Mouse (Mus musculus): ENCODE data around the gene Pou2f2. TPM values are rescaled to one million over a fixed set of nuclear protein-coding genes. Genes with fewer than 3 reads are reported as not detected.

The Pou2f2 gene
- total RNA-seq, 2 experiments from 2014 or later: 0.19 to 0.50 TPM

- DNase-seq: no peak
- intact Hi-C loops (cut with DNase I): no loop called here
Observed at GRCm38 (mm10) chr7:25110336-25110735, 69.2 kb downstream of the Pou2f2 start.

- DNase-seq: no peak
- intact Hi-C loops (cut with DNase I): loop anchor here (10.0 kb wide), 1 partner anchor 225 kb away; no protein-coding TSS in a partner anchor
Observed at GRCm38 (mm10) chr7:25109355-25109754, 70.2 kb downstream of the Pou2f2 start.

- intact Hi-C loops (cut with DNase I): loop anchor here (10.0 kb wide), 1 partner anchor 228 kb away; no protein-coding TSS in a partner anchor
Observed at GRCm38 (mm10) chr7:25106790-25107502, 72.6 kb downstream of the Pou2f2 start.

GRCm38 (mm10) chr7:25105411-25106160, 73.9 kb downstream of the Pou2f2 start:
- DNase-seq: peak; percentile 74 to 86
- intact Hi-C loops (cut with DNase I): loop anchor here (2.0 to 10.0 kb wide), 2 partner anchors 81 to 229 kb away; no protein-coding TSS in a partner anchor

More at GRCm38 (mm10) chr7:25106790-25107502, 72.6 kb downstream of the Pou2f2 start:
- DNase-seq: no peak

- no peak for DNase-seq
- intact Hi-C loops (cut with DNase I): no loop called here
Observed at GRCm38 (mm10) chr7:25099581-25099980, 79.9 kb downstream of the Pou2f2 start.

- no peak for DNase-seq
- intact Hi-C loops (cut with DNase I): no loop called here
Observed at GRCm38 (mm10) chr7:25098169-25098568, 81.4 kb downstream of the Pou2f2 start.

- DNase-seq: no peak
- intact Hi-C loops (cut with DNase I): no loop called here
Observed at GRCm38 (mm10) chr7:25089875-25090274, 89.7 kb downstream of the Pou2f2 start.

- no peak for DNase-seq
- intact Hi-C loops (cut with DNase I): no loop called here
Observed at GRCm38 (mm10) chr7:25088968-25089367, 90.6 kb downstream of the Pou2f2 start.

GRCm38 (mm10) chr7:25088531-25088930, 91.0 kb downstream of the Pou2f2 start:
- DNase-seq: no peak
- intact Hi-C loops (cut with DNase I): no loop called here

- intact Hi-C loops (cut with DNase I): no loop called here
- DNase-seq: no peak
Observed at GRCm38 (mm10) chr7:25087972-25088371, 91.6 kb downstream of the Pou2f2 start.

GRCm38 (mm10) chr7:25087256-25087912, 92.1 kb downstream of the Pou2f2 start:
- DNase-seq: no peak
- intact Hi-C loops (cut with DNase I): no loop called here

GRCm38 (mm10) chr7:25086656-25087055, 92.9 kb downstream of the Pou2f2 start:
- intact Hi-C loops (cut with DNase I): no loop called here
- DNase-seq: no peak

GRCm38 (mm10) chr7:25084621-25085020, 94.9 kb downstream of the Pou2f2 start:
- intact Hi-C loops (cut with DNase I): no loop called here
- no peak for DNase-seq

GRCm38 (mm10) chr7:25082510-25082909, 97.0 kb downstream of the Pou2f2 start:
- peak; percentile 34 to 53 for DNase-seq
- intact Hi-C loops (cut with DNase I): no loop called here

- DNase-seq: no peak
- intact Hi-C loops (cut with DNase I): no loop called here
Observed at GRCm38 (mm10) chr7:25080431-25080830, 99.1 kb downstream of the Pou2f2 start.

- intact Hi-C loops (cut with DNase I): loop anchor here (5.0 kb wide), 2 partner anchors 177 to 238 kb away; partner anchors contain the start of genes Arhgef1 and Megf8
- DNase-seq: no peak
Observed at GRCm38 (mm10) chr7:25079496-25080026, 100.0 kb downstream of the Pou2f2 start.

GRCm38 (mm10) chr7:25077414-25077755, 102.1 kb downstream of the Pou2f2 start:
- intact Hi-C loops (cut with DNase I): loop anchor here (5.0 kb wide), 2 partner anchors 175 to 240 kb away; partner anchors contain the start of genes Arhgef1 and Megf8
- no peak for DNase-seq

- intact Hi-C loops (cut with DNase I): loop anchor here (5.0 kb wide), 2 partner anchors 175 to 240 kb away; partner anchors contain the start of genes Arhgef1 and Megf8
- peak; percentile 97 to 99 for DNase-seq
Observed at GRCm38 (mm10) chr7:25076663-25077413, 102.7 kb downstream of the Pou2f2 start.

- intact Hi-C loops (cut with DNase I): loop anchor here (5.0 kb wide), 2 partner anchors 174 to 241 kb away; partner anchors contain the start of genes Arhgef1 and Megf8
- DNase-seq: no peak
Observed at GRCm38 (mm10) chr7:25076296-25076662, 103.2 kb downstream of the Pou2f2 start.

- DNase-seq: no peak
- intact Hi-C loops (cut with DNase I): no loop called here
Observed at GRCm38 (mm10) chr7:25073924-25074323, 105.6 kb downstream of the Pou2f2 start.
